Mouse (Mus musculus) liver, adult 2 months (tissue): ENCODE measurements at regions not wholly inside any gene's neighbourhood (a gene's known extent, or its start where the extent isn't known, plus 50 kb on each side); places are given as distances from the start of the nearest gene placed in this dataset.

ENCODE experiments used
- CTCF ChIP-seq: fragments of 200-500 bp; IDR thresholded peaks from 2 replicates; pipeline ENCODE4 v1.5.1; 2011; ENCODE audit warnings: low read depth, low read length, control low read depth
- POLR2A ChIP-seq: fragments of 200-500 bp; IDR thresholded peaks from 2 replicates; pipeline ENCODE4 v1.6.1; 2011; ENCODE audit warnings: low read length, control low read depth; ENCODE audit not compliant: insufficient read depth; ENCODE audit errors: extremely low read depth

- no peak for TF ChIP-seq POLR2A
- TF ChIP-seq CTCF, result no peak
Observed at GRCm38 (mm10) chr13:110563967-110564366, 169.1 kb downstream of the Plk2 start.
